Mouse (Mus musculus) ES-Bruce4 (cell line): Measurements from ENCODE around the gene Dnah8. TPM values are rescaled to one million over a fixed set of nuclear protein-coding genes. Genes with fewer than 3 reads are reported as not detected.

Experiments
- H3K27ac ChIP-seq: 2 replicates; pipeline ENCODE4 v1.5.1; 2012; ENCODE audit warnings: low read length, inconsistent platforms; ENCODE audit not compliant: insufficient read depth
- H3K27me3 ChIP-seq: 2 replicates; pipeline ENCODE4 v1.6.1; 2012; ENCODE audit warnings: mild to moderate bottlenecking, low read length, inconsistent platforms; ENCODE audit not compliant: control insufficient read depth, poor library complexity, insufficient read depth, severe bottlenecking
- H3K36me3 ChIP-seq: 2 replicates; pipeline ENCODE4 v1.6.1; 2012; ENCODE audit warnings: inconsistent platforms, mild to moderate bottlenecking, low read length, moderate library complexity; ENCODE audit not compliant: control insufficient read depth, poor library complexity, insufficient read depth, severe bottlenecking
- H3K4me1 ChIP-seq: one replicate; pipeline ENCODE4 v1.8.1; 2011; ENCODE audit warnings: low read length; ENCODE audit not compliant: control insufficient read depth, insufficient read depth
- H3K4me3 ChIP-seq: 2 replicates; pipeline ENCODE4 v1.5.1; 2011; ENCODE audit warnings: low read depth, mild to moderate bottlenecking, low read length
- H3K9ac ChIP-seq: 2 replicates; pipeline ENCODE4 v1.6.1; 2012; ENCODE audit warnings: low read depth, mild to moderate bottlenecking, inconsistent platforms; ENCODE audit not compliant: poor library complexity, severe bottlenecking
- H3K9me3 ChIP-seq: replicated peaks from 2 replicates; pipeline ENCODE4 v1.6.1; 2012; ENCODE audit warnings: mild to moderate bottlenecking, low read length, inconsistent platforms; ENCODE audit not compliant: control insufficient read depth, poor library complexity, insufficient read depth, severe bottlenecking
- CTCF ChIP-seq: IDR thresholded peaks from one replicate; pipeline ENCODE4 v1.8.1; 2011; ENCODE audit warnings: low read depth, low read length
- EP300 ChIP-seq: IDR thresholded peaks from 2 replicates; pipeline ENCODE4 v1.6.1; 2011; ENCODE audit warnings: low read depth, low read length; ENCODE audit not compliant: insufficient read depth
- POLR2A ChIP-seq: IDR thresholded peaks from one replicate; pipeline ENCODE4 v1.8.1; 2011; ENCODE audit warnings: low read length; ENCODE audit not compliant: insufficient read depth
- polyA plus RNA-seq: library from polyadenylated mRNA; stranded (reverse); fragments of >200 nt; gene quantifications from 2 replicates; pipeline ENCODE4 v1.2.4, GENCODE M21; 2011; ENCODE audit warnings: low read depth; ENCODE audit not compliant: missing spikeins, insufficient read depth, insufficient read length

Dnah8 gene
- polyA plus RNA-seq, 1 experiment: 25.8 TPM

- Histone ChIP-seq H3K9me3 (peaks cover 3% of the 10 kb centered on the region; the same call in 1 of the 2 replicates), H3K27me3 (no peaks in the 10 kb centered on the region), H3K27ac (no peak overlapping the region), H3K4me1 (no peaks in the 10 kb centered on the region), H3K36me3 (no peaks in the 10 kb centered on the region), H3K9ac (no peak overlapping the region), H3K4me3 (no peak overlapping the region)
- no peak for TF ChIP-seq POLR2A
- TF ChIP-seq CTCF: peak; percentile 82
Observed at GRCm38 (mm10) chr17:30737797-30738196, 113.6 kb downstream of the Dnah8 start.

GRCm38 (mm10) chr17:30739769-30740168 lies 115.6 kb downstream of the Dnah8 start:
- Histone ChIP-seq H3K27ac (no peak overlapping the region), H3K9ac (no peak overlapping the region), H3K36me3 (no peaks in the 10 kb centered on the region), H3K4me3 (no peak overlapping the region), H3K9me3 (peaks cover 3% of the 10 kb centered on the region; the same call in 1 of the 2 replicates), H3K27me3 (no peaks in the 10 kb centered on the region), H3K4me1 (no peaks in the 10 kb centered on the region)
- TF ChIP-seq CTCF (no peak), EP300 (no peak), POLR2A (no peak)

- no peaks in the 10 kb centered on the region for H3K27me3 ChIP-seq
- no peaks in the 10 kb centered on the region for H3K9me3 ChIP-seq
- no peaks in the 10 kb centered on the region for H3K36me3 ChIP-seq
- H3K9ac ChIP-seq: no peak overlapping the region
- H3K4me1 ChIP-seq: no peaks in the 10 kb centered on the region
- TF ChIP-seq EP300 (no peak), CTCF (peak; percentile 9)
- no peak overlapping the region for H3K27ac ChIP-seq
- H3K4me3 ChIP-seq: no peak overlapping the region
Observed at GRCm38 (mm10) chr17:30743947-30744346, 119.8 kb downstream of the Dnah8 start.

DNA sequence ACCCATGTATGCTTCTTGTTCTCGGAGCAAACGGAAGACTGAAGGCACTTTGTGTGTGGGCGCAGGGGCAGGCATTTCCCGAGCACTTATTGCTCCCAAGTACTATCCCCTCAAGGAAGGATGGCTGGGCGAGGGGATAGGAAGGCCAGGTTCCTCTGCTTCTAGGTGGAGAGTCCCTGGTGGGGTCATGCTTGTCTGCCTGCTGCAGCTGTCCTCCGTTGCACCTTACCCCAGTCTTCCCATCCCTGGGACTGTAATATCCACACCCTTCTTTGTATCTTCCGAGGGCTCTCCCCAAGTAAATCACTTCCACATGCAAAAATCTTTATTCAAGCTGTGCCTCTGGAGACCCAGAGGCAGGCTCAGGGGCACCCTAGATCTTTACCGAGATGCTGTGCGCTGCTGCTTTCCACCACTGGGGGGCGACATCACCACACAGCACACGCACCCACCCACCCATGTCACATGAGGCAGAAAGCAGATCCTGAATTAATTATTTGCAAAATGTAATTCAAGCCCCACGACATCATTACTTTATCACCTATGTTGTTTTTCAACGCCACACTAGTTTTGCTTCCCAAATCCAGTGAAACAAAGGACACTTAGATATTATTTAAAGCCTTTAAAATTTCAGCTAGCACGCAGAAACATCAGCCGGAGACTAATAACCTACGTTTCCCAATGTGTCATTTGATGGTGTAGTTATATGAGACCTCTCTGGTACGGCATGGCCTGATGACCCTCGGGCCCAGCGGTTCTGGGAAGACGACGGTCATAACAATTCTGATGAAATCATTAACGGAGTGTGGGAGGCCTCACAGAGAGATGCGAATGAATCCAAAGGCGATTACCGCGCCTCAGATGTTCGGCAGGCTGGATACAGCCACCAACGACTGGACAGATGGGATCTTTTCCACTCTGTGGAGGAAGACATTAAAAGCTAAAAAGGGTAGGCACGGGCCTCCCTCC lies 122.2 kb downstream of the Dnah8 start:
- no peak overlapping the region for H3K27ac ChIP-seq
- TF ChIP-seq CTCF (peak; percentile 99), EP300 (no peak)

GRCm38 (mm10) chr17:30749391-30749790 lies 125.2 kb downstream of the Dnah8 start:
- Histone ChIP-seq H3K36me3 (no peaks in the 10 kb centered on the region), H3K9me3 (no peaks in the 10 kb centered on the region), H3K27ac (no peak overlapping the region), H3K27me3 (no peaks in the 10 kb centered on the region), H3K4me1 (no peaks in the 10 kb centered on the region), H3K4me3 (no peak overlapping the region), H3K9ac (no peak overlapping the region)
- TF ChIP-seq POLR2A (no peak), EP300 (no peak)

More for the DNA sequence above, 122.2 kb downstream of the Dnah8 start:
- H3K36me3 ChIP-seq: no peaks in the 10 kb centered on the region
- no peaks in the 10 kb centered on the region for H3K9me3 ChIP-seq
- H3K4me3 ChIP-seq: no peak overlapping the region
- no peaks in the 10 kb centered on the region for H3K4me1 ChIP-seq
- H3K27me3 ChIP-seq: no peaks in the 10 kb centered on the region
- no peak overlapping the region for H3K9ac ChIP-seq

DNA sequence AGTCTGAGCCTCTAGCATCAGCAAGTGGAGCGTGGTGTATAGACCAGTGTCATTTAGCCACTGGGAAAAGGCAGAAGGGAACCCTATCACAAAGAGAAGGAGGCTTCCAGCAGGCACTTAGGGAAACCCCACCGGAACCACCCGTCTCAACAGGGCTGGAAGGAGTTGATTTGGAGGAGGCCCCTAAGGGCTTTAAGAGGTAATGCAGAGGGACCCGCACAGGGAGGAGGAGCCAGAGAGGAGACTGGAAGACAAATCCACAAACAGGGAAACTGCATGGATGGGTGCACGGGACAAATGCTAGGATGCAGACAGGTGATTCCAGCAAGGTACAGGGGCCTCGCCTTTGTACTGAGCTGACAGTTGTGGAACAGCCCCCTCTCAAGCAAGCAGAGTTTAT lies 126.1 kb downstream of the Dnah8 start:
- no peaks in the 10 kb centered on the region for H3K36me3 ChIP-seq
- H3K4me3 ChIP-seq: no peak overlapping the region
- no peak overlapping the region for H3K27ac ChIP-seq
- no peaks in the 10 kb centered on the region for H3K4me1 ChIP-seq
- H3K9ac ChIP-seq: no peak overlapping the region
- TF ChIP-seq EP300 (no peak), POLR2A (no peak), CTCF (no peak)
- H3K9me3 ChIP-seq: no peaks in the 10 kb centered on the region
- H3K27me3 ChIP-seq: no peaks in the 10 kb centered on the region
